Mouse (Mus musculus): ENCODE results near the gene Cant1.

DNA sequence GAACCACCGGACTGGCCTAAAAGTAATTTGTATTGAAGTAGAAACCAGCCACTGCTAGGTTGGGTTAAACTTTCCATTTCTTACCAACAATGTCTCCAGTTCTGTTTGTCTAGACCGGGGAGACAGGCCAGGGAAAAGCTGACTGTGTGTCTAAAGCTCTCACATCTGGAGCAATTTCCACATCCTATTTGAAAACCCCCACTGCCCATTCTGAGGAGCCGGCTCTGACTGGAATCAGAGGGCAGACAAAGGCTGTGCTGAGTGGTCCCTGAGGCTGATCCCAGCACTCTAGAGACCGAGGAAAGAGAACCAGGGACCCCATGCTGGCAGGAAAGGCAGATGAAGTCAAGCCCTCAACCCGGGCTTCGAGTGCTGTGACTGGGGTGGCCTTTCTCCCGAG, 46.2 kb downstream of the Cant1 start:
- TF ChIP-seq CTCF (IDR thresholded peaks at IDR 0.05; ENCODE audit: low read depth), result no peak
- TF ChIP-seq EP300 (optimal IDR thresholded peaks at IDR 0.05), result no peak
